Mouse (Mus musculus): Measurements from ENCODE around the gene Tescl. TPM values are rescaled to one million over a fixed set of nuclear protein-coding genes. Genes with fewer than 3 reads are reported as not detected.

Tescl gene
- total RNA-seq, 2 experiments from 2014 or later = 0.31 TPM; not detected in 1

DNA sequence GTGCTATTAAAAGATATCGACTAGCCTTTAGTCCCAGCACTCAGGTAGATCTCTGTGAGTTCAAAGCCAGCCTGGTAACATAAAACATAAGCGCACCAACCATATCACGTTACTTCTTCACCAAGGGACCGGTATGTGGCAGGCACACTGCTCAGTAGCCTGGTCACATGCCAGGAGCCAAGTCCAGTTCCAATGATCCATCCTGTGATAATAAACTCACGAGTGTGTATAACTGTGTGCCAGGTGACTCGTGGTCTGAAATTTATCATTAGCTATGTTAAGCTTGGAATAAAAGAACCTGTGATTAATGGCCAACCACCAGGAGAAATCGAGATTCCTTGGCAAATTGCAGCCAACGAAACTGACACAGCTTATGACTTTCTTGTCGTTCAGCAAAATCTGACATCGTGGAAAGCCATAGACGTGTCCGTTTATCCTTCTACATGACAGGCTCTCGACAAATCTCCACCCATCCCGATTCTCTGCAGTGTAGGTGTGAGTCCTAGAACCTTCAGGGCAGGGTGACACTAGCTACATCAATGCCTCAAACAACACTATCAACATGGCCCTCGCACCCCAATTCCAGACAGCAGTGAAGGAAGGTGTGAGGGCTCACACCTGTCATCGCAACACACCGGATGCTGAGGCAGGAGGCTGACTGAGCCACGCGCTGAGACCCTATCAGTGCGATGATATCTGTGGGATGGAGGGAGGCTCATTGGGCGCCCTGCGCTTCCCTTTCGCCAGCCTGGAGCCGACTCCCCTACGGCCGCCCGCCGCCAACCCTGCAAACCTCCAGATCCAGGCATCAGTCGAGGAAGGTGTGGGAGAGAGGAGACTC lies 17.8 kb downstream of the Tescl start:
- DNase-seq = no peak
- intact Hi-C loops (cut with DNase I) = loop anchor here (2.0 to 10.0 kb wide), 3 partner anchors 61 to 235 kb away; partner anchors contain the start of genes Zfp108, Zfp180 and Zfp235

DNA sequence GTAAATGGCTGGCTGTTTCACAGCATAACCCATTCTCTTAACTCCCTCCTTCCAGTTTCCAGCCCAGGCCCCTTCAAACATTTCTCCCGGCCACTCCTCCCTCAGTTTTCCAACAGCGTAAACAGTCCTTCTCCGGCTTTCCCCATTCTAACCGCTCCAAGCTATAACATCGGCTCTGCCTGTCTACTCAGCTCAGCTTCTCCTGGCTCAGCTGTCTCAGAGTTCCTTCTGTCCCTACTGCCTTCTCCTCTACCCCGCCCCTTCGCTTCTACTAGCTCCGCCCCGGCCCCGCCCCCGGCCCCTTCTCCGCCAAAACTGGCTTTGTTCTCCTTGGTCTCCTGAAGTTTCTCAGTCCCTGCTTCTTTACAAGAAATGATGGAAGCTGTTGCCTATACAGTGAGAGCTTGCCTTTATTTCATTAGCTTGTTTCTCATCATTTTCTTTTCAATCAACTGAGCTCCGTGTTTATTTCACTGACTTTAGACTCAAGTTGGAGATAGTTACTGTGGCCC lies 32.9 kb downstream of the Tescl start, which contains the start of gene Zfp61:
Gene Zfp61 (minus strand): TSS at position 462 of the 512 bp plus-strand sequence.
- intact Hi-C loops (cut with DNase I) = no loop called here
- DNase-seq = peak; percentile 22 to 25

DNA sequence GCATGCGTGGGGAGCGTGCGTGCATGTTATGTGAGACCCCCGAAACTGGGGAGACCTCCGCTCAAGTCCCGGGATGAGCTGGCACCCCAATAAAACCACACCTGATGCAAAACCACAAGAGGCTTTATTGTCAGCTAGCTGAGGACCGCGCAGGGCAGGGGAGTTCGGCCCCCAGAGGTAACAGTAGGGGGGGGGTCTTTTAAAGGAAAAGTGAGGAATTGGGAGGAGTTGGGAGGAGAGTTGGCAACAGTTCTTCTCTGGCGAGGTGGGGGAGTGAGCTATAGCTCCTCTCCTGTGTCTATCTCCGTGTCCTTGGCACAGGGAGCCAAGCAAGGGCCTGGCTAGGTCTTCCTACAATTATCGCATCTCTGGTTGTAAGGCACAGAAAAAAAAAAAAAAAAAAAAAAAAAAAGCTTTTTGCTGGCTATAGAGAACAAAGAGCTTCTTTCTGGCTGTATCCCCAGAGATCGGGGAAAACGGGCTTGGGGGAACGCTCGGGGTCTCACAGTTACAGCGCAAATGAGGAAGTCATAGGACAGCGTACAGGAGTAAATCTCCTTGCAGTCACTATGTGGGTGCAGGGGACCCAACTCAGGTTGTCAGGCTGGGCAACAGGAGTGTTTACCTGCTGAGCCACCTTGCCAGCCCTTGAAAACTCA lies 33.8 kb downstream of the Tescl start:
- peak; percentile 3 to 23 for DNase-seq
- intact Hi-C loops (cut with DNase I) = loop anchor here (2.0 kb wide), 1 partner anchor 331 kb away; no protein-coding TSS in a partner anchor

DNA sequence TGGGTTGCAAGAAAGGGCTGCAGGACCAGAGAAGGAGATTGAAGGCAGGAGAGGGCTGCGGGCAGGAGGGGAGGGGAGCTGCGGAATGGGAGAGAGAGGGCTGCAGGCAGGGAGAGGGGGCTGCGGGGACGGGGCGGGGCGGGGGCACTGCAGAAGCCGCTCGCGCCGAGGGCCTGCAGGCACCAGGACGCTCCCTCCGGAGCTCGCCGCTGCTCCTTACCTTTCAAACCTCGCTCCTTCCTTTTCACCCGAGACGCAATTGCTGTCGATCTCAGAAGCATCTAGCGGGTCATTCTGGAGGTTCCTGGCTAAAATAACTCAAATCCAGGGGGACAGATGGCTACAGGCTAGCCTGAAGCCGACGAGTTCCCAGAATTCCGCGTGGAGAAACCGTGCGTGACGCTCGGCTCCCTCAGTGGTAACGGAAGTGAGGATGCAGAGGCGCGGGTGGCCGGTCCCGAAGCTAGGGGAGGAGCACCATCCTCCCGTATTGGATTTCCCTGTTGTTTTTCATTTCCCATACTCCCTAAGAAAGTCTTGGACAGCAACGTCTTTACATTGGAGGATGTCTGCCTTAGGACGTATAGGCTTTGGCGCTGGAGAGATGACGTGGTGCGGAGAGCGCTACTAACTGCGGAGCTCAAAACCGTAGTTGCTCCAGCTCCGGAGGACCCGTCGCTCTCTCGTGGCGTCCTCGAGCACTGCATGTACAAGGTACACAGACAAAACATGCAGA lies 34.6 kb downstream of the Tescl start:
- intact Hi-C loops (cut with DNase I) = loop anchor here (2.0 kb wide), 1 partner anchor 330 kb away; no protein-coding TSS in a partner anchor
- DNase-seq = peak; percentile 82 to 83

DNA sequence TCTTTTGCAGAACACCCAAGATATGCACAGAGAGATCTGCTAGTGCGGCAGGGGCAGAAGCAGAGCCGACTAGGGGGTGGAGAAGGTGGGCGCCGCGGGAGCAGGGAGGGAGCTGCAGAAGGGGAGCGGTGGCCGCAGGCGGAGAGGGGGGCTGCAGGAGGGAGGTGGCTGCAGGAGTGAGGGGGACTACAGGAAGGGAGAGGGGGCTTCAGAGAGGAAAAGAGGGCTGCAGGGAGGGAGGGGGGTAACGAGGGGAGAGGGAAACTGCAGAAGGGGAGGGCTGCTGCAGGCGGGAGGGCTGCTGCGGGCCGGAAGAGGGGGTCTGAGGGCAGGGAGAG lies 35.1 kb downstream of the Tescl start:
- no peak for DNase-seq
- intact Hi-C loops (cut with DNase I) = loop anchor here (2.0 kb wide), 1 partner anchor 330 kb away; no protein-coding TSS in a partner anchor

DNA sequence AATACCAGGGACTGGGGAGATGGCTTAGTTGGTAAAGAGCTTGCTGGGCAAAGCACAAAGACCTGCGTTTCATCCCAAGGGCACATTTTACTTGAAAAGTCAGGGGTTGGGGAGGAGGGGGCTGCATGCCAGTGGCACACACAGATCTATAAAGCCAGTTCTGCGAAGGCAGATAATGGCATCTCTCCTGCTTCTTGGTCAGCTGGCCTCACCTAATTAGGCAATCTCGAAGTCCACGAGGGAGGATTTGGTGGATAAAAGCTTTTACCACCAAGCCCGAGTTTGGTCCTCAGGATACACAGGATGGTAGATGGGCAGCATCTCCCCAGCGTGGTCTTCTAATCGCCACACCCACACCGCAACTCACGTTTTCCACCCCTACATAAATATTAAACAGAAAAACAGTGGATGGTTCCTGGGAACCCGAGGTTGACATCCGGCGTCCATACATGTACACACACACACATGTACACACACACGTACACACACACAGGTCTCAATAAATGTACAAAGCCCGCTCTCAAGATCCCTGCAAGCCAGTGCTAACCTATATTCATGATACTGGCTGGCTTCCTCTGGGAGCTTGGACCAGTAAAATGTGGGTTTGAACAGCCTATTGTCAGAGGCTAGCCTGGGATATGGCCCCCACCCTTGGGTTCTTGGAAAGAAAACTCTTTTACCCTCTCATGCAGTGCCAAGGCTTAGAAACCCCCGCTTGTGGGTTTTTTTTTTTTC lies 36.2 kb downstream of the Tescl start:
- DNase-seq = no peak
- intact Hi-C loops (cut with DNase I) = loop anchor here (2.0 kb wide), 1 partner anchor 329 kb away; no protein-coding TSS in a partner anchor

DNA sequence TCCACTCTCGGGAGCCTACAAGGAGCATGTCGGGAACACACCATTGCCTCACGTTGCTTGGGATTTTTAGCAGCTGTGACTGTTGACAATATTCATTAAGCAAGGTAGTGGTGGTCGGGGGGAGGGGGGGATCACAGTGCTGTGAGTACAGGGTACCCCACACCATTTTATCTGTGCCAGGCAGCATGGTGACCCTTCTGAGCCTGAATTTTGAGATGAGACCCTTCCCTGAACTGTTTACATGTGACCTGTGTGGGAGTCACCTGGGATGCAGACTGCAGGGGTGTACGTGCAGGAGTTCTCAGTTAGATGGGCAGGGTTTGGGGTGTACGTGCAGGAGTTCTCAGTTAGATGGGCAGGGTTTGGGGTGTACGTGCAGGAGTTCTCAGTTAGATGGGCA lies 37.4 kb downstream of the Tescl start:
- DNase-seq = no peak
- intact Hi-C loops (cut with DNase I) = no loop called here

DNA sequence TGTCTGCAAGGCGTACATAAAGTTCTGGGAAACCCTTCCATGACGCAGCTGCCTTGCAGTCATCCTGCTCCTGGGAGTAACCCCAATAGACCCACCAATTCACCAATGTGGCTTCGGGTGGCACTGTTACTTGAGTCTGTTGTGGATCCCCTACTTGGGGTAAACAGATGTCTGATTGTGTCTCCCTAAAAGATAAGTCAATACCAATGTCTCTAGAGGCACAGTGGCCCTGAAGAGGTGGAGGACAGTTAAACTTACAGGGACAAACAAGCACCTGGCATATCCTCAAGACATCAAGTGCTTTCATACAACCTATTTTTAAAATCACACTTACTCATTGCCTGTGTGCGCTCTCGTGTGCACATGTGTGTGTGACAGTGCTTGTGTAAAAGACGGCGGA lies 38.4 kb downstream of the Tescl start:
- DNase-seq = no peak
- intact Hi-C loops (cut with DNase I) = no loop called here

DNA sequence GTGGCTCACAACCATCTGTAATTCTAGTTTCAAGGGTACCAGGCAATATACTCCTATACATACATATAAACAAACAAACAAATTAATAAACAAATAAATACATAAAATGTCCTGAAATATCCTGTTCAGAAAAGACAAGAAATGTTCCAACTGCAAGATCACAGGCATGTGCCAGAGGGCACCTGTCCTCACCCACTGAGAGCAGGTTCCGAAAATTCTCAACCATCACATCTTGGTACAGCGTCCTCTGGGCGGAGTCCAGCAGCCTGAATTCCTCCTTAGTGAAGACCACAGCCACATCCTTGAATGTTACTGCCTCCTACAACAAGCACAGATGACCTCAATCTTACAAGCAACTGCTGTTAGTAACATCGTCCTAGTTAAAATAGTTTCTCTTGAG lies 39.0 kb downstream of the Tescl start:
- intact Hi-C loops (cut with DNase I) = no loop called here
- no peak for DNase-seq

DNA sequence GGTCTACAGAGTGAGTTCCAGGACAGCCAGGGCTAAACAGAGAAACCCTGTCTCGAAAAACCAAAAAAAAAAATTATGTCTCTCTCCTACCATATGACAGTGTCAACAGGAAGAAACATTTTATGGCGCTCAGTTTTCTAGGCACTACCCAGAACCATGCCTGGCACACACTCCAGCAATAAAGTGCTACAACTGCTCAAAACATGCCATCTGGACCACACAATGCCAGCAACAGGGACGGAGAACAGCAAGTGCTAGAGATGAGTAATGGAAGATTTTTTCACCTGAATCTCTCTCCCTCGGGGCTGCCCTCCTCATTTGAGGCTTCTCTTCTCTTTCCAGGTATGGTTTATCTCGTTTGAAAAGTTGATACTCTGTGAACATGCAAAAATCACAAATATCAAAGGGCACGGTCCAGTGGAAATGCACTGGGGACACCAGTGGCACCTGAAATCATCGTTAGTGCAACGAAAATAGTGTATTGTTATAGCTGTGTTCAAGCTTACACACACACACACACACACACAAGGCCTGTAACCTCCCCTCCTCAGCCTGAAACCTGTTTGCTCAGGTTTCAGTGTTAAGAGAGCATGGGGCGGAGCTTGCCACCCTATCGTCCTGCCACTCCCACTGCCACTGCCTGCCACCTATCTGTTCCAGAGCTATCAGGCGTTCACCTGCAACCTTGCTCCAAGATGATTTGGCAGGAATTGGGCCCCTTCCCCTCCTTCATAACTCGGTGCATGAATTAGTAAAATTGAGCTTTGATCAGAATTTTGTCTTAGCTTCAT lies 40.5 kb downstream of the Tescl start:
- intact Hi-C loops (cut with DNase I) = no loop called here
- DNase-seq = no peak

DNA sequence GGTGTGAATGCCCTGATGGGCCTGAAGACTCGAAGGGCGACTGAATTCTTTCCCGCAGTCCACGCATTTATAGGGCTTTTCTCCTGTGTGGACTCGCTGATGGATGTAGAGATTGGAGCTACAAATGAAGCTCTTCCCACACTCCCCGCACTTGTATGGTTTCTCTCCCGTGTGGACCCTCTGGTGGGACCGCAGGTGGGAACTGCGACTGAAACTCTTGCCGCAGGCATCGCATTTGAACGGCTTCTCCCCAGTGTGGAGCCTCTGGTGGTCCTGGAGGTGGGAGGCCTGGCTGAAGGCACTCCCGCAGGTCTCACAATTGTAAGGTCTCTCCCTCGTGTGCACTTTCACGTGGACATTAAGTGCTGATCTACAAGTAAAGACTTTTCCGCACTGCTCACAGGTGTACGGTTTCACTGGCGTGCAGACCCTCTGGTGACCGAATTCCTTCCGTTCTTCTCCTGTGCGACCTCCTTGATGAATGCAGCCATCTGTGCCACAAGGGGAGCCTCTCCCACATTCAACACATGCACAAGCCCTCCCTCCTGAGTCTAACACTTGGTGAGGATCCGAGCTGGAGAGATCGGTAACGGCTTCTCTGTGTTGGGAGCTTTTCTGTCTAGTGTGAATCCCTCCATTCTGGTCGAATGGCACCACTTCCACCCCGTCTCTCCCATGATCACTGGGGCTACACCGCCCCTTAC lies 42.2 kb downstream of the Tescl start:
- intact Hi-C loops (cut with DNase I) = no loop called here
- DNase-seq = no peak

DNA sequence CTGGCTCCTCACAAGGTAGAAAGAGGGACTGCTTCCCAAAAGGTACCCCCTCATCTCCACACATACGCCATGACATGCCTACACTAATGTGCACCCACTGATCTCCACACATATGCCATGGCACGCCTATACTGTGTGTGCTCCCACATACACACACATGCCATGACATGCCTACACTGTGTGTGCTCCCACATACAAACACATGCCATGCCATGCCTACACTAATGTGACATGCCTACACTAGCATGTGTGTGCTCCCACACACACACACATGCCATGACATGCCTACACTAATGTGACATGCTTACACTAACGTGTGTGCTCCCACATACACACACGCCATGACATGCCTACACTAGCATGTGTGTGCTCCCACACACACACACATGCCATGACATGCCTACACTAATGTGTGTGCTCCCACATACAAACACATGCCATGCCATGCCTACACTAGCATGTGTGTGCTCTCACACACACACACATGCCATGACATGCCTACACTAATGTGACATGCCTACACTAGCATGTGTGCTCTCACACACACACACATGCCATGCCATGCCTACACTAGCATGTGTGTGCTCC lies 43.5 kb downstream of the Tescl start:
- intact Hi-C loops (cut with DNase I) = no loop called here
- no peak for DNase-seq

DNA sequence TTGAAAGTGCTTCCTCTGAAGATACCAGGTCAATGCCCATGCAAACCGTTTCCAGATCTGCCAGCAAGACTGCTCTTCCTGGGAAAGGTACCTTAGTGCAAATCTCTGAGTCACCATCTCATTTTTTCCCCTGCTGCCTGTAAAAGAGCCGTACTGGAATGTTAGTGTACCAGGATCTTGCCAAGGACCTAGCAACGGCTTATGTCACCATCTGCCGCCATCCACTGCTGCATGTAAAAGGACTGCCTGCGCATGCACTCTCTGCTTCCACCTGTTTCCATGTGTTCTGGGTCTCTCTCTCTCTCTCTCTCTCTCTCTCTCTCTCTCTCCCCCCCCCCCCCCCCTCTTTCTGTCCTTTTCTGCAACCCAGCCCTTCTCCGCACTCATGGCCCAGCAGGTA lies 45.2 kb downstream of the Tescl start:
- intact Hi-C loops (cut with DNase I) = no loop called here
- no peak for DNase-seq

DNA sequence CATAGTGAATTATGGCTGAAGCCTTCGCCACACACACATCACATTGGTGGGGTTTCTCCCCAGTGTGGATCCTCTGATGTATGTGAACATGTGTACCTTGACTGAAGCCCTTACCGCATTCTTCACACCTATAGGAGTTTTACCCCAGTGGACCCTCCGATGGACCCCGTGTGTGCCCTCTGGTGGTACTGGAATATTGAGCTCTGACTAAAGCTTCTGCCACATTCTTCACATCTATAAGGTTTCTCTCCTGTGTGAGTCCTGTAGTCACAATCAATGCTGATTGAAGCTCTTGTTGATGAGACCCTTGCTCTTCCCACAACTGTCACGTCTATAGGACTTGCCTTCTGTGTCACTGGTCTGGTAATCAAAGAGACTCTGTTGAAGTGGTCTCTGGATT lies 46.1 kb downstream of the Tescl start:
- no peak for DNase-seq
- intact Hi-C loops (cut with DNase I) = no loop called here

DNA sequence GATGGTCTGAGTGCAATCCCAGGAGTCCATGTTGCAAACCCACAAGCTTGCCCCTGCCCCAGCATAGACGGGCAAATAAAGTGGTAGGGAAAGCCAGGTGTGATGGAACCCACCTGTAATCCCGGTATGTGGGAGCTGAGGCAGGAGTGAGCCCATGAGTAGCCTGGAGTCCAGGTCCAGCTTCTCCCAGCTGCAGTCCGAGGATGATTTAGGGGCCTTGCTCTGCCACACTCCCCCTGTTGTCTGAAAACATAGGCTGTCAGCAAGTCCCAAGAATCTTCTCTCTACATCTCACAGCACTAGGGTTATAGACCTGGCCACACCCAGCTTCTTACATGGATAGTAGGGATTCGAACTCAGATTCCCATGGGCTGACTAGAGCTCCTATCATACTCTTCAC lies 46.8 kb downstream of the Tescl start:
- intact Hi-C loops (cut with DNase I) = no loop called here
- DNase-seq = no peak

DNA sequence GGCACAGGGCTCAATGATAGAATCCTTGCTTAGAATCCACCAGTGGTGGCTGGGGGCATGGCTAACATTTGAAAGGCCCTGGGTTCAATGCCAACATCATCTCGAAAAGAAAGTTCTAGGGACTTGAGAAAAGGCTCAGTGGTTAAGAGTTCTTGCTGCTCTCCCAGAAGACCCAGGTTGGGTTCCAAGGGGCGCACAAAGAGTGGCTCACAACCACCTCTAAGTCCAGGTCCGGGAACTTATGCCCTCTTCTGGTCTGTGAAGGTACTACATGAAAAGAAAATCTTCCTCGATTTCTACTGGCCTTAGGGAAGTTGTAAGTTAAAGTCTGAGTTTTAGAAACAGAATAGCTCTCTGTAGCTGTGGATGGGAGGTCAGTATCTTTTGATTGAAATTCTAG lies 47.6 kb downstream of the Tescl start:
- no peak for DNase-seq
- intact Hi-C loops (cut with DNase I) = no loop called here

Data from heart, postnatal 10 days (tissue).